Mouse (Mus musculus) liver, postnatal 0 days (tissue): ENCODE data around the gene 1700092M07Rik.

Experiments used
- CTCF ChIP-seq: sonication (generic); IDR thresholded peaks from 2 replicates; pipeline ENCODE4 v1.5.1; 2016; ENCODE audit warnings: antibody characterized with exemption, low read depth
- EP300 ChIP-seq: IDR thresholded peaks from 2 replicates; pipeline ENCODE4 v1.6.1; 2016; ENCODE audit warnings: antibody characterized with exemption, low read depth, mild to moderate bottlenecking

- TF ChIP-seq CTCF (no peak), EP300 (no peak)
These were observed 47.8 kb upstream of the 1700092M07Rik start for GRCm38 (mm10) chr19:8692740-8693139.
